Mouse (Mus musculus): ENCODE data around the gene AI661453. TPM values are rescaled to one million over a fixed set of nuclear protein-coding genes. Genes with fewer than 3 reads are reported as not detected.
"Not testable (repeated sequence)": the region's sequence is repeated elsewhere in the genome, so short reads cannot be mapped to it uniquely, and the experiment has no call there.

Gene AI661453
- 1 to 10 TPM in 1 of 2 experiments, under 1 TPM in 1; 0.76 to 1.0 TPM for total RNA-seq (2021)
- long read RNA-seq, experiment 1 = 0 reads
- long read RNA-seq, experiment 2 = 0 reads

DNA sequence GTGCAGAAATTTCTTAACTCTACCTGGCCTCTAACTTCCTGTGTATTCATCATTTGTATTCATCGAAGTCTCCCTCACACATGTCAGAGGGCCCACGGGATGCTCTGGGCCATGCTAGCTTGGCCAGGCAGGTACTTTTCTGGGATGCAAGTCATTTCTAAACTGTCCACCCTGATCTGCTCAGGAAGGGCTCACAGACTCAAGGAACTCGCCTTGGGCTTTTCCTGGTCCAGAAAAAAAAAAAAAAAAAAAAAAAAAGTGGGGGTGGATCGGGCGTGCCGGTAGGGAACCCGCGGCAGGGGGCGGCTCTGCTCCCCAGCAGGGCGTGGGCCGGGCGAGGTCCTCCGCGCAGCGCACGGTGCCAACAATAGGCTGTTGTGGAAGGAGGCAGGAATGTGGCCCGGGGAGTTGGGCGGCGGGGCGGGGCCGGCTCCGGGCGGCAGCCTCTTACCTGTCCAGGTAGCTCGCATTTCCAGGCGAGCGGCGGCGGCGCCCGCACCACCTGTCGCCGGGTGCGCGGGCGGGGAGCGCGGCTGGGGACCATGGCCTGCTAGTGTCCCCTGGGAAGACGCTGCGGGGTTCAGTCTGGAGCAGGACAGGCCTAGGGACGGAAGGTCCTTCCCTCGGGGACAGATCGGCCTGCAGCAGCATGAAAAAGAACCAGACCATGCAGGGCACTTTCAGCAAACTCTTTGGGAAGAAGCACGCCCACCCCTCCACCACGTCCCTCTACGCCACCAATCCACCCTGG lies at the start of gene AI661453:
Gene AI661453, plus strand, starts transcription at position 460 of the 751 bp plus-strand sequence.
- DNase-seq (ENCODE audit: low spot score in 2 of 2) = no peak

DNA sequence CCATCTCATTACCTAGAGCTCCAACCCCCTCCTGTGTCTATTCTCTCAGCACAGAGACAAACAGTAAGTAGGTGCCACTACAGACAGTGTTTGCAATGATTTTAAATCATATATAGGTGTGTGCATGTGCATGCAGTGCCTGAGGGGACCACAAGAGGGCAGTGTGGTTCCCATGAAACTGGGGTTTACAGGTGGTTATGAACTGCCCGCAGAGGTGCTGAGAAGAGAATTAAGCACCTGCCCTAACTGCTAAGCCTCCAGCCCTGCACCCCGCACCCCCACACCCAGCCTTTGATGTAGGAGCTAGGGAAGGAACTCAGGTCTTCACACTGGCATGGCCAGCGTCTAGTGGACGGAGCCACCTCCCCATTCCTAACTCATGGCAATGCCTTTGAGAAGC lies 49.8 kb upstream of the AI661453 start:
- DNase-seq (ENCODE audit: low spot score in 2 of 2) = no peak

DNA sequence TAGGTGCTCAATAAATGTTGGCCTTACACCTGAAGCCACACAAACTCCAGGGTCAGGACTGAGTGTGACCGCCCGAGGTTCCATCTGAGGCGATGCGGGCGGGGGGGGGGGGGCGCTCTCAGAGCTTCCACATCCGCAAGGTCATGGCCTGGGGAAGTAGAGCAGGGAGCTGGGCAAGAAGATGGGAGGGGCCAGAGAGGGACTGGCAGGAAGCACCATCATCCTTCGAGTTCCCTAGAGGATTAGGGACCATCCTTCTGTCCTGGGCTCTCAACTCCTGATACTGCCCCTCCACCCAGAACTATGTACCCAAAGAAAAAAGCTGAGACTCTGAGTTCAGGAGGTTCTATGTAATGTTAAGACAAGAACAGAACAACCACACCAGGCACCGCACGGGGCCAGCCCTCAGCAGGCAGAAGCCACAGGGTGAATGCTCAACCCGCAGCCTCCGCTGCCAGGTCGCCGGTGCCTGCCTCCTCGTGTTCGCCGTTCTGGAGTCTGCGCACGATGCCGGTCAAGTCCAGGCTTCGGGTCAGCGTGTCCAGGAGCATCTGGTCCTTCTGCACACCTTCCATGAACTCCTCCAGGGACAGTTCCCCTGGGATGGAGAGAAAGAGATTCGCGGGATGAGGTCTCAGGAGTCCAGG lies 42.1 kb upstream of the AI661453 start:
- no peak for DNase-seq (ENCODE audit: low spot score in 2 of 2)

DNA sequence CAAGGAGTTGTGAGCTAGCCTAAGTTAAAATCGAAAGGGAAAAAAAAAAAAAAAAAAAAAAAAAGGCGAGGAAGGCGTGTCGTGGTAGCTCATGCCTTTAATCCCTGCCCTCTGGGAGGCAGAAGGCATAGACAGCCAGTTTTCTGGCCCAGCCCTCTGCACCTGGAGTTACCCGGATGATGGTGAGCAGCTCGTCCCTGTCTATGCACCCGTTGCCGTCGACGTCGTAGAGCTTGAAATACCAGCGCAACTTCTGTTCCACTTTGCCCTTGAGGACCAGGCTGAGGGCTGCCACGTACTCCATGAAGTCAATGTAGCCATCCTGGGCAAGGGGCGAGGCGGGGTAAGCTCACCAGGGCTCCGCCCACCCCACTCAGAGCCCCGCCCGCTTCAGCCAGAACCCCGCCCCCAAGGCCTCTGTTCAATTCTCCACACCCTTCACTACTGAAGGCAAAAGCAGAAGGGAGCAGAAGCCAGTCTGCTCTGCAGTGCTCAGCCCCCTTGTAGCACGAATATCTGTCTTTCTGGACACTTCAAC lies 41.0 kb upstream of the AI661453 start:
- DNase-seq (ENCODE audit: low spot score in 2 of 2) = peak; percentile 35 to 48

DNA sequence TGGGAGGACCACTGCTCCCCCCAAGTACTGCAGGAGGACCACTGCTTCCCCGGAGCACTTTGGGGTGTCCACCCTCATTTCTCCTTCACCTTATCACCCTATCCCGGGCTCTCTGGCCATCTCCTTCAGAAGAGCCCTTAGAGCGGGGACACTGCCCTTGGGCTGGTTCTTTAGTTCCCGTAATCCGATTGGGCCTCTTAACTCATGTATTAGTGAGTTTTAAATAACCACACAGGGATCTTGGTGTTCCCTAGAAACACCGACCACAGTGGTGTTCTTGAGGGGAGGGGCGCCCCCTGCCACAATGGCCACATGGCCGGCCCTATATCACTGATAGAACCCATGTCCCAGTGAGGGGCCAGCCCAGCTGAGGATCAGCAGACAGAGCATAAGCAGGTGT lies 37.3 kb upstream of the AI661453 start:
- DNase-seq (ENCODE audit: low spot score in 2 of 2) = no peak

DNA sequence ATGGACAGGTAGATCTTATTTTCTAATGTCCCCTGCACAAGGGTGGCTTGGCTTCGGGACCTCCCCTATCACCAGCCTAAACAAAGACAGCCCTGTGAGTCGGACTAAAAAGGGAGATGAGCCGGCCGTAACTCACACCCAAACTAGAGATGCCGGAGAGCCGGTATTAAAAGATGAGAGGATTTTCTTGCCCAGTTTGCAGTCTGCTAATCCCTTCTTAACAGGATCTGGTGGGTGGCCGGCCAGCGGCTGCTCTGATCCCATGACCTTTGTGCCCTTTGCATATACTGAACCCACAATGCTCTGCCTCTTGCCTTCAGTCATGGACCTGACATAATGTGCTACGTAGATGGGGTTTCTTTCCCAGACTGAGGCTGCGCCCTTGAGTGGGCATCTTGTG lies 36.0 kb upstream of the AI661453 start, which contains the start of gene Guca1a:
Gene Guca1a, minus strand, starts transcription at position 134 of the 400 bp plus-strand sequence.
- DNase-seq (ENCODE audit: low spot score in 2 of 2) = no peak

DNA sequence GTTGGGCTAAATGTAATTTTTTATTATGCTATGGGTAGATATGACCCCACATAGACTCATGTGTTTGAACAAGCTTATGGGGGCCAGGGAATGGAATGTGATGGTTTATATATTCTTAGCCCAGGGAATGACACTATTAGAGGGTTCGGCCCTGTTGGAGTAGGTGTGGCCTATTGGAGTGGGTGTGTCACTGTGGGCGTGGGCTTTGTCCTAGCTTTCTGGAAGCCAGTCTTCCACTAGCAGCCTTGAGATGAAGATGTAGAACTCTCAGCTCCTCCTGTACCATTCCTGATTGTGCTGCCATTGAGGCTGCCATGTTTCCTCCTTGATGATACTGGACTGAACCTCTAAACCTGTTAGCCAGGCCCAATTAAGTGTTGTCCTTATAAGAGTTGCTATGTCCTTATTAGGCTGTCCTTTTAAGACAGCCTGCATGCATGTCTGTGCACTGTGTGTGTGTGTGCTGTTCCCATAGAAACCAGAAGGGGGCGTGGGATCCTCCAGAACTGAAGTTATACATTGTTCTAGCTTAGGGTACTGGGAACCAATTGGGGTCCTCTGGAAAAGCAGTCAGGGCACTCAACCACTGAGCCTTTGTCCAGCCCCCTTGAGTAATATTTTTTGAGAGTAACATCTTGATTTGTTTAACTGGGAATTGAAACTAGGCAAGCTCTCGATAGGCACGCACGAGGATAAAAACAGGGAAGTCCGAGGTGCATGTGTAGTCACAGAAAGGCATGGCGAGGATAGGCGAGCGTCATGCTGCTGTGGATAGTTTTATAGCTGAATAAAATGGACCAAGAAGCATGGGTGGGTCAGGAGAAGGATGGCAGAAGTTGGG lies 28.5 kb upstream of the AI661453 start:
- DNase-seq (ENCODE audit: low spot score in 2 of 2) = no peak

DNA sequence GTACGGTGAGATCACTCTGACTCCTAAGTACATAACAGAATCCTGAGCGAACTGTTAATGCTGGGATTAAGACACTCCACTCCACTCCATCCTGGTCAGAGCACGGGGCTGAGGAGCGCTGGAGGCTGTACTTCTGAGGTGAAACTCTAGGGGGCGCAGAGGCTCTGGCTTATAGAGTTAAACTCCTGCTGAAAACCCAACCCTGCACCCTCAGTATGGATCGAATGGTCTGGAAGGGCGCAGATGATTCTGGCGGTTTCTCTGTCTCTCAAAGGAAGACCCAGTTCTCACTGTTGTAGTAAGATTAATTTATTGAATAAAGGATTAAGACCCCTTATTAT lies 27.9 kb upstream of the AI661453 start:
- peak; percentile 49 to 58 for DNase-seq (ENCODE audit: low spot score in 2 of 2)

DNA sequence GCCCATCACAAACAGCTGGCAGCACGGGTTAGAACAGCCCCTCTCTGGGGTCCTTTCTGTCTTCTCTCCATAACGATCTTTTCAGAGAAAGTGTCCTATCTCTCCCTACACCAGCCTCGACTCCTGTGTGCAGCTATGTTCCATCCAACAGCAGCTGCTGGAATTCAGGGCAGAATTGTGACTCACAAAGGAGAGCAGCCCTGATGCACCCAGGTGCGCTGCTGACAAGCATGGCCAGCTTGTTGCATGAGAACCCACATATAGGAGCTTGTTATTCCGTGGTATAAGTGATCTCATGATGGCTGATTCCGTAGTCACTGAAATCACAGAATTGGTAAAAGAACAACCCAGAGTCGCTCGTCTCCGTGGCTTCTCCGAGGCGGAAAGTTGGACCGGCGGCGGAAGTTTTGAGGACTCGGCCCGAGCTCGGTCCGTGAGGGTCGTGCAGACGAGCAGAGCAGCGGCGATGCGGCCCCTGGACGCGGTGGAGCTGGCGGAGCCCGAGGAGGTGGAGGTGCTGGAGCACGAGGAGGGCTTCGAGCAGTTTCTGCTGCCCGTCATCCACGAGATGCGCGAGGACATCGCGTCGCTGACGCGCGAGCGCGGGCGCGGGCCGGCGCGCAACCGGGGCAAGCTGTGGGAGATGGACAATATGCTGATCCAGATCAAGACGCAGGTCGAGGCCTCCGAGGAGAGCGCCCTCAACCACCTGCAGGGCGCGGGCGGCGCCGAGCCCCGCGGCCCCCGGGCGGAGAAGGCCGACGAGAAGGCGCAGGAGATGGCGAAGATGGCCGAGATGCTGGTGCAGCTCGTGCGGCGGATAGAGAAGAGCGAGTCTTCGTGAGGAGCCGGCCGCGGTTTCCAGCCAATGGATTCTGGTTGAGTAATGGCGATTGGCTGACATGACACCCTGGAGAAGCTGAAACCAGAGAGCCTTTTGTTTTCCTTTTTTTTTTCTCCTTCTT lies 26.2 kb upstream of the AI661453 start:
- DNase-seq (ENCODE audit: low spot score in 2 of 2) = not testable (repeated sequence)

DNA sequence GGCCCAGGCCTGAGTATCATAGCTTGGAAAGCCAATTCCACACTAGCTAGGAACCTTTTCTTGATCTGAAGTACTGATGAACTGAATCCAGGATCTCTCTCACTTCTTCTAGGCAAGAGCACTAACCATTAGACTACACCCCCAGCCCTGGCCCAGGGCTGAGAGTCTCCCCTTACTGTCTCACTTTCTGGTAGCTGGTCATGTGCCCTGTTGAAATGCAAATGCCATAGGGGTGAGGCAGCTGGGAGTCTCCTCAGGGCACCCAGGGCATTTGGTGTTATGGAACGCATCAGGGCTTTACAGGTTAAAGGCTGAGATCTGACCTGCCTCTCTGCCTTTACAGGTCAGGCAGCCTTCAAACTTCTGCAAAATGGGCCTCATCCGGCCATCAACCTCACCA lies 16.2 kb upstream of the AI661453 start:
- DNase-seq (ENCODE audit: low spot score in 2 of 2) = no peak

DNA sequence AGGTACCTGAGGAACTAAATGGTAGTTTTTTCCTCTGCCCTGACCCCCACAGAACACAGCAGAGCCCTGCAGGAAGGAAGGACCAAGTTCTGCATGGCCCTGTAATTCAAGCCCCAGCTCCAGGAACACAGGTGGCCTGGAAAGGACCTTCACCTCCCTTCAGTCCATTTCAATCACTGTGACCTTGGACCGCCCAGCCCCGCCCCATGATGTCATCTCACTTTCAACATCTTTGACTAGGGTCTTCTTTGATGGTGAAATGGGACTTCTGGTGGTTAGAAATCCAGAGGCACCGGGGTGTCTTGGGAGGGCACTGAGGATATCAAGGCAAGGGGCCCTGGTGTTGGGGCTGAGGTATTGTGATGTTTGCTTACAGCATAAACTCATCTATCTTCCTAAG lies 14.8 kb upstream of the AI661453 start:
- no peak for DNase-seq (ENCODE audit: low spot score in 2 of 2)

DNA sequence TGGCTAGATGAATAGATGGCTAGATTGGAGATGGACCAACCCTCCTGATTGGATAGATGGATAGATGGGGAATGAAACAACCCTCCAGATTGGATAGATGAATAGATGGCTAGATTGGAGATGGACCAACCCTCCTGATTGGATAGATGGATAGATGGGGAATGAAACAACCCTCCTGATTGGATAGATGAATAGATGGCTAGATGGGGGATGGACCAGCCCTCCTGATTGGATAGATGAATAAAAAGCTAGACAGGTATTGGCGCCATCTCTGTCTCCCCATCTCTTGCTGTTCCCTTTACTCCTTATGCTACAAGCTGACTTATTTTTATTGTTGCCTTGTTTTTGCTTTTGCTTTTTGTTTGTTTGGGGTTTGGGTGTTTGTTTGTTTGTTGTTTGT lies 13.8 kb upstream of the AI661453 start:
- not testable (repeated sequence) for DNase-seq (ENCODE audit: low spot score in 2 of 2)

DNA sequence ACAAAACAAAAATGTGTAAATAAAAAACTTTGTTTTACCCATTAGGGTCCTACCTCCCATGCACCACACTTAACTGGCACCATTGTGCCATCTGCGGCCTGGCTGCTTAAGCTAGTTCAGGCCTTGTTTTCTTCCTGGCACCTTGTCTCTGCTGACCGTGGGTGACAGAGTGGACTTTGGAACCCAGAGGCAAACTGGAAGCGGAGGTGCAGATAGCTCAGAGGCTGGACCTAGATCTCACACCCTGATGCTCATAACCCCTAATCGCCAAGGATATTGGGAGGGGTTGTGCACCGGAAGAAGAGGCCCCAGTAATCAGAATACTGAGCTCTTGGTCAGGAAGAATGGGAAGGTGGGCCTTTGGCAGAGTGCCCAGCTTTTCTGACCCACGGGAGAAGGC lies 12.2 kb upstream of the AI661453 start:
- no peak for DNase-seq (ENCODE audit: low spot score in 2 of 2)

DNA sequence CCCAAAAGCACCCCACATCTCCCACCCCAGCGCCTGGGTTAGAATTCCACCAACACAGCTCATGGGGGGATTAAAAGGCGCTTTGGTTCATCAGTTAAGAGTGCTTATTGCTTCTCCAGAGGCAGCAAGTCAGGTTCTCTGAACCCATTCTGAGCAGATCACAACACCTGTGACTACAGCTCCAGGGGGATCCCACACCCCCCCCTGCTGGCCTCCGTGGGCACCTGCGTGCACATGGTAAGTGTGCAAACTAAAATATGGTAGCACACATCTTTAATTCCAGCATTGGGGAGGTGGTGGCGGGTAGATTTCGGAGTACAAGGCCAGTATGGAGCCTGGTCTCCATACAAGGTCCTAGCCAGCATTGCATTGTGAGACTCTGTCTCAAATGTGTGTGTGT lies 9.1 kb upstream of the AI661453 start:
- DNase-seq (ENCODE audit: low spot score in 2 of 2) = no peak

DNA sequence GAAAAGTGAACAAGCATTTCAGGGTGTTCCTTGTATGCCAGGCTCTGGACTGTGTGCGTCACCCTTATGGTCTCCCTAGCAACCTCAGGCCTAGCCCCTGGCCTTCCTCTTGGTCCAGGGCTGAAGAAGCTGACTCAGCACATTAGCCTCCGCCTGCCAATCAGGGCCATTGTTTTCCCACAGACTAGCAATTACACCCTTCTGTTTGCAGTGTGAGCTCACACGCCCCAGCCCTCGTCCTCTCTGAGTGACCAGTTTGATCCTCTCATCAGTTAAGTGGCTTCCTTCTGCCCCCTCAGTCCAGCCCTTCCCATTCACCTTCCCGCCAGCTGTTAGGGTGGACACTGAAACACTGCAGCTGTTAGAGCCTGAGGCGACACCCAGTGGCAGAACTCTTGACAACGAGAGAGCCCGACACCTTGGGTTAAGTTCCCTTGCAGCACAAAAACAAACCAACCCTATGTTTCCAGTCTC lies 7.5 kb upstream of the AI661453 start:
- peak in 1 of 2 experiments; percentile 37 for DNase-seq (ENCODE audit: low spot score in 2 of 2)

DNA sequence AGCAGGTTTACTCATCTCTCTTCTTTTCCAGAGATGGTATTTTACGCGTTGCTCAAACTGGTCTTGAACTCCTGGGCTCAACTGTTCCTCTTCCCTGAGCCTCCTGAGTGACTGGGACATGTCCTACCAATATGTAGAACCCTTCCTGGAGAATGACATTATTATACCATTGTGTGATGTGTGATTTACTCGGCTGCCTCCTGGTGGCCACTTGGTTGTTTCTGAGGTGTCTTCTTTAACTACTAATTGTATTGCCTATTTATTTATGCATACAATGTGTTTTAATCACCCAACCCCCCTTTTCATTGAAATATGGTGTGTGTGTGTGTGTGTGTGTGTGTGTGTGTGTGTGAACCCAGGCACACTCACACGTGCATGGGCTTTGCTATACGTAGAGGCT lies 5.6 kb upstream of the AI661453 start:
- DNase-seq (ENCODE audit: low spot score in 2 of 2) = no peak

DNA sequence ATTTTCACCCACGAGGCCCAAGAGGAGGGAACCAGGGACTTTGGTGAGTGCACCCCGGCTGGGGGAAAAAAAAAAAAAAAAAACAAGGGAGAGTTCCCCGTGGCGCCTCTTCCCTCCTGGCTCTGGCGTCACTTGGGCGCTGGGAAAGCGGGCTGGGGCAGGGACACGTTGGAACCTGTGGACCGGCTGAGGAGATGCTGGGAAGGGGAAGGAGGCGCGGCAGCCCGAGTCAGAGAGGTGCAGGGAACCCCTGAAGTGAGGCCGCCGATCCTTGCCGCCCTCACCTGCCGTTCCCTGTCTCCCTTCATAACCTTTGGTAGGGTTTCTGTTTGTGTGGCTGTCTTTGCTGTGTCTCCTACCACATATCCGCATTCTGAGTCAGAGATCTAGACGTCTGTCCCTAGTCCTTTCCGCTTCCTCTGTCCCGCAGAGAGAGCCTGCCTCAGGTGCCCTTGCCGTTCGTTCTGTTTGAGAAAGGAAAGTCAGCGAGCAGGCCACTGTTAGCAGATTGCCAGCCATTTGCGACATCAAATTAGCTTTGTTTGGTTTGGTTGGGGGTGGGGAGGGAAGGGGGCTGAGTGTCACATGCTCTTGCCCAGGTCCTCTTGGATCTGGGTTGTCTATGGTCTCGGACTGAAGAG lies 612 bp downstream of the AI661453 start, which contains the start of gene 1700001C19Rik:
Gene 1700001C19Rik, minus strand, starts transcription at position 470 of the 641 bp plus-strand sequence.
- DNase-seq (ENCODE audit: low spot score in 2 of 2) = no peak

DNA sequence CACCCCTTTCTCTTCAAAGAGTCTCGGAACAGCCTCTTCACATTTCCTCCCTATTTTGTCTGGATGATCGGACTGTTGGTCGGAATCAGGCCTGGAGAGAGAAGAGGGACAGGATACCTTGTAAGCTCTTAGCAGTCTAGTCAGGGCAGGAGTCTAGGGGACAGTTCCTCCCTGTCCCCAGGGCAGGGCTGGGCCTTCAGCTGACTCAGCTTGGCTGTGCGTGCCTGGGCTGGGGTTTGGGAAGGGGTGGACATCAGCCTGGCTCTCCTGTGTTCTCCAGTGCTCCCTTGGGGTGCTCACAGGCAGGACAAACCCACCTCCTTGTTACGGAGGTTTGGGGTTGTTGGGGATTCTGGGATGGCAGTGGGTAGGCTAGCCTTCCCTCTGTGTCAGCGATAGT lies 2.2 kb downstream of the AI661453 start:
- no peak for DNase-seq (ENCODE audit: low spot score in 2 of 2)

DNA sequence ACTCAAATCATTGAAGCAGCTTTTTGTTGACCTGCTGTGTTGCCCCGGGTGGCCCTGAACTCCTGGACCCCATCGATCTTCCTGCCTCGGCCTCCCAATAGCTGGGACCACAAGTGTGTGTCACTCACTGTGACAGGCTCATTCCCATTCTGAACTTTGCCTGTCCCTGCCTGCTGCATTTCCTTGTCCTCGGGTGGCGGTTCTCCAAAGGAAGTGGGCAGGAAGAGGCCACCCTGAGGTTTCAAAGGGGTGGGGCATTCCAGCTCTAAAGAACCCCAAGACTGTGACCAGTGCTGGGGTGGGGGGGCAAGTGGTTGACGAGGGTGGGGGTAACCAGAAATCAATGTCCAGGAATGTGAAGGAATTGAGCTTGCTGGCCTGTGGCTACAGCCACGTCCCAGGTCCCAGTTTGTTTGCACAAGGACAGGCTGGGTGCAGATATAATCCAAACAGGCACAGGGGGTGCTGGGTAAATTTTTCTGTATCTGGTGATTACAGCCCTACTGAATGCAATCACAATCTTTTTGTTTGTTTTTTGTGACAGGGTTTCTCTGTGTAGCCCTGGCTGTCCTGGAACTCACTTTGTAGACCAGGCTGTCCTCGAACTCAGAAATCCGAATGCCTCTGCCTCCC lies 3.1 kb downstream of the AI661453 start:
- DNase-seq (ENCODE audit: low spot score in 2 of 2) = no peak

Data from gastrocnemius, postnatal 4 days (tissue).